Mouse (Mus musculus) induced T-regulatory cell, adult 2 months (primary cell): ENCODE measurements around the gene Cdc42ep4.

Experiments used
- DNase-seq: peaks from one replicate; pipeline ENCODE4 v3.0.0-alpha.2; 2012; ENCODE audit warnings: low read depth

The Cdc42ep4 gene

GRCm38 (mm10) chr11:113725235-113726048, 26.2 kb downstream of the Cdc42ep4 start:
- no peak for DNase-seq

GRCm38 (mm10) chr11:113722405-113723090, 29.1 kb downstream of the Cdc42ep4 start:
- no peak for DNase-seq

DNA sequence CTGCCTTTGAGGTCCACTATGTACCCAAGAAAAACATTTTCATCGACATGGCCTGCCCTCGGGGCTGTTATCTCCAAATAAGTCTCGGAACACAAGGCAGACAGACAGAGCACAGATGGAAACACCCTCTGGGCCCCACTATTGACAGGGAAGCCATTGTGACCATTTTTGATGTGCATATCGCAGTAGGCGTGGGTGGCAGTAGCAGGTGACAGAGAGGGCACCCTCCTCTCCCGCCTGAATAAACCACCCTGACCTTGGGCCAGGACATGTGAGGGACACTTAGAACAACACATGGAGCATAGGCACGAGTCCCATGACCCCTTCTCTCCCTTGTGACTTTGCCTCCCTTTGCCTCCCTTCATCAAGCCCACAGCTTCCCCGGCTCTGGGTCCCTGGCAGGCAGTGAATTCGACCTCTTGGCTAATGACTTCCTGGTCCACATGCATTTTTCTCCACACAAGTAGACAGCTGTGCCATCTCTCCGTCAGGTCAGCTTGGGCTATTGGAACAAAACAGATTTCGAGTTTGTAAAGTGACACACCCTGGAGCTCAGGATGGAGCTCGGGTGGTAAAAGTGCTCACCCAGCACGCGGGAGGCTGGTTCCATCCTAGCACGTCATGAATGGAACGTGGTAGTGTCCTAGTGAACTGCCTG, 33.8 kb downstream of the Cdc42ep4 start:
- DNase-seq, result no peak

- no peak for DNase-seq
These were observed 35.5 kb downstream of the Cdc42ep4 start for GRCm38 (mm10) chr11:113716132-113716531.

GRCm38 (mm10) chr11:113715078-113715674, 36.5 kb downstream of the Cdc42ep4 start:
- DNase-seq, result peak; percentile 29

GRCm38 (mm10) chr11:113711061-113711460, 40.6 kb downstream of the Cdc42ep4 start:
- no peak for DNase-seq

GRCm38 (mm10) chr11:113710257-113710777, 41.4 kb downstream of the Cdc42ep4 start:
- no peak for DNase-seq

DNA sequence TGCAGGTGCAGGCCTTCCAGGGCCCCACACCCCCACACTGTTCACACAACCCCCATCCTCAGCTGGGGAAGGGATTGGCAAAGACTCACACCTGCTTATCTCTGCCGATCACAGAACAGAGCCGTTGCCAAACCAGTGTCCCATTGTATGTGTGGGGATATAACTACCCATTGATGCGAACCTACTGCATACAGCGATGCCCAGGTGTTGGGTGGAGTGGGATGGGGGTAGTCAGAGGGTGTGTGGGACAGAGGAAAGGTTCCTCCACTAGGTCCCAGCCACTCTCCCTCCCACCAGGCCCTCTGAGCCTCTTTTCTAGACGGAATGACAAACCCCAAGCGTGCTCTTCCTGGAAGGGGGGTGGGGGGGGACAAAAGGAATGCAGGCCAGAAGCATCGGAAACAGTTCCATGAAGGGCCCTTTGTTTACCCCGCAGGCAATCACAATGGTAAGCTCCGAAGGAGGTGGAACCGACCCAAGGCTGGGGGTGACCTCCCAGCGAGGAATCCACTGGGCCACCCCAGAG, 41.9 kb downstream of the Cdc42ep4 start, which contains the start of gene Cpsf4l:
Gene Cpsf4l (minus strand): TSS at position 287 of the 526 bp plus-strand sequence.
- no peak for DNase-seq

- no peak for DNase-seq
These were observed 42.4 kb downstream of the Cdc42ep4 start for GRCm38 (mm10) chr11:113709272-113709671.

GRCm38 (mm10) chr11:113708629-113709213, 43.0 kb downstream of the Cdc42ep4 start:
- DNase-seq, result no peak

GRCm38 (mm10) chr11:113705966-113706652, 45.6 kb downstream of the Cdc42ep4 start:
- DNase-seq, result no peak

DNA sequence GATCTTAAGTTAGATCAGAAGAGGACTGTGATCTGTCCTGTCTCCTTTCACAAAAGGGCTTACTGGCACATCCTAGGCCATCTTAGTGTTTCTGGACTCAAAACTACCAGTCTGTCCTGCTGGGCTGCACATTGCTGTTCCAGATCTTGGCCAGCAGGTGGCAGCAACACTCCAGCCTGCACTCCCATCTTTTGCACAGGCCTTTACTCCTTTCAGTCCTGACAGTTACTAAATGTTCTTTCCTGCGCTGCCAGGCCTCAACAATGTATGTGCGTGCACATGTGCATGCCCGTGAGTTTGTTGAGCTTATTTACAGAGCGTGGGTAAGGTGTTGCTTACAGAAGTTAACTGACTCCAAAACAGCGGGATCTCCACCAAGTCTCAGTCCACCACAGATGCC, 47.9 kb downstream of the Cdc42ep4 start:
- peak; percentile 79 for DNase-seq

- DNase-seq, result no peak
These were observed 52.0 kb downstream of the Cdc42ep4 start for GRCm38 (mm10) chr11:113699643-113700042.

GRCm38 (mm10) chr11:113698013-113698545, 53.6 kb downstream of the Cdc42ep4 start:
- no peak for DNase-seq

GRCm38 (mm10) chr11:113697571-113697970, 54.1 kb downstream of the Cdc42ep4 start:
- DNase-seq, result no peak

- DNase-seq, result no peak
These were observed 59.8 kb downstream of the Cdc42ep4 start for GRCm38 (mm10) chr11:113691851-113692250.

GRCm38 (mm10) chr11:113691318-113691717, 60.4 kb downstream of the Cdc42ep4 start:
- DNase-seq, result no peak

DNA sequence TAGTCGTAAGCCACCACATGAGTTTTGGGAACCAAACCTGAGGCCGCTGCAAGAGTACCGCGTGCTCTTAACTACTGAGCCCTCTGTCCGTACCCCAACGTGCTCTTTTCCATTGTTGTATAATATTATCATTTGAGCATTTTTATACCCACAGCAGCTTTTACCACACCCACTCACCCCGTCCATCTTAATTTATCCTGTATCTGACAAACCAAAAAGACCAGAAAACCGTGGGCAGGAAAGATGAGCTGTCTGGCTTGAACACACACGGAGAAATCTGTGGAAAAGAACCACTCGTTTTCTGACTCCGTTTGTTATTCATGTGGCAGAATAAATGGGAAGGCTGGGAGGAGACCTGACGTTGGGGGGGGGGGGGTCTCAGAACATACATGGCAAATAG, 61.2 kb downstream of the Cdc42ep4 start:
- DNase-seq, result no peak

- DNase-seq, result no peak
These were observed 64.7 kb downstream of the Cdc42ep4 start for GRCm38 (mm10) chr11:113687031-113687430.

GRCm38 (mm10) chr11:113684707-113685426, 66.8 kb downstream of the Cdc42ep4 start:
- no peak for DNase-seq
